Mouse (Mus musculus): ENCODE measurements around the gene 4930412O13Rik. TPM values are rescaled to one million over a fixed set of nuclear protein-coding genes. Genes with fewer than 3 reads are reported as not detected.

4930412O13Rik gene
- not detected in 2 replicates for polyA plus RNA-seq (2012; rRNA removed)

- H3K4me3 ChIP-seq (ENCODE audit: extremely low read depth, insufficient read depth, insufficient read length) = no peak within 1 kb of the TSS
- H3K36me3 ChIP-seq (ENCODE audit: control insufficient read depth, insufficient read depth, low read length) = no peaks in the 10 kb centered on the region
- H3K27me3 ChIP-seq (ENCODE audit: control insufficient read depth, insufficient read depth, low read length) = peaks cover 48% of the 10 kb centered on the region
- no peak for DNase-seq (ENCODE audit: low read depth in 1 of 2, low spot score in 2 of 2)
- H3K27ac ChIP-seq (ENCODE audit: insufficient read depth, low read length) = no peak within 1 kb of the TSS
- peaks cover 14% of the 10 kb centered on the region for H3K4me1 ChIP-seq (ENCODE audit: control insufficient read depth, insufficient read depth, insufficient read length)
- WGBS = 13% methylated on average over 35 of the region's 35 CpGs
- TF ChIP-seq CTCF (IDR thresholded peaks at IDR 0.05; ENCODE audit: extremely low read depth, insufficient read depth, insufficient read length, insufficient replicate concordance) = no peak
- no peak for TF ChIP-seq POLR2A (IDR thresholded peaks at IDR 0.05; ENCODE audit: low read depth, low read length)
Observed at GRCm38 (mm10) chr2:9881051-9881591, at the start of gene 4930412O13Rik. TSS of gene 4930412O13Rik (plus strand) at chr2:9881252.

GRCm38 (mm10) chr2:9833712-9834111, 47.3 kb upstream of the 4930412O13Rik start:
- Histone ChIP-seq H3K27me3 (ENCODE audit: control insufficient read depth, insufficient read depth, low read length) (no peaks in the 10 kb centered on the region), H3K36me3 (ENCODE audit: control insufficient read depth, insufficient read depth, low read length) (no peaks in the 10 kb centered on the region), H3K4me3 (ENCODE audit: extremely low read depth, insufficient read depth, insufficient read length) (no peak overlapping the region), H3K27ac (ENCODE audit: insufficient read depth, low read length) (no peak overlapping the region), H3K4me1 (ENCODE audit: control insufficient read depth, insufficient read depth, insufficient read length) (no peaks in the 10 kb centered on the region)
- WGBS = 87% methylated on average over 7 of the region's 7 CpGs
- DNase-seq (ENCODE audit: low read depth in 1 of 2, low spot score in 2 of 2) = no peak
- no peak for TF ChIP-seq POLR2A (IDR thresholded peaks at IDR 0.05; ENCODE audit: low read depth, low read length)
- no peak for TF ChIP-seq CTCF (IDR thresholded peaks at IDR 0.05; ENCODE audit: extremely low read depth, insufficient read depth, insufficient read length, insufficient replicate concordance)

GRCm38 (mm10) chr2:9835195-9835594, 45.9 kb upstream of the 4930412O13Rik start:
- no peaks in the 10 kb centered on the region for H3K36me3 ChIP-seq (ENCODE audit: control insufficient read depth, insufficient read depth, low read length)
- no peak overlapping the region for H3K27ac ChIP-seq (ENCODE audit: insufficient read depth, low read length)
- WGBS = 89% methylated on average over 7 of the region's 7 CpGs
- no peaks in the 10 kb centered on the region for H3K27me3 ChIP-seq (ENCODE audit: control insufficient read depth, insufficient read depth, low read length)
- no peaks in the 10 kb centered on the region for H3K4me1 ChIP-seq (ENCODE audit: control insufficient read depth, insufficient read depth, insufficient read length)
- no peak overlapping the region for H3K4me3 ChIP-seq (ENCODE audit: extremely low read depth, insufficient read depth, insufficient read length)
- TF ChIP-seq CTCF (IDR thresholded peaks at IDR 0.05; ENCODE audit: extremely low read depth, insufficient read depth, insufficient read length, insufficient replicate concordance) (no peak), POLR2A (IDR thresholded peaks at IDR 0.05; ENCODE audit: low read depth, low read length) (no peak)
- no peak for DNase-seq (ENCODE audit: low read depth in 1 of 2, low spot score in 2 of 2)

DNA sequence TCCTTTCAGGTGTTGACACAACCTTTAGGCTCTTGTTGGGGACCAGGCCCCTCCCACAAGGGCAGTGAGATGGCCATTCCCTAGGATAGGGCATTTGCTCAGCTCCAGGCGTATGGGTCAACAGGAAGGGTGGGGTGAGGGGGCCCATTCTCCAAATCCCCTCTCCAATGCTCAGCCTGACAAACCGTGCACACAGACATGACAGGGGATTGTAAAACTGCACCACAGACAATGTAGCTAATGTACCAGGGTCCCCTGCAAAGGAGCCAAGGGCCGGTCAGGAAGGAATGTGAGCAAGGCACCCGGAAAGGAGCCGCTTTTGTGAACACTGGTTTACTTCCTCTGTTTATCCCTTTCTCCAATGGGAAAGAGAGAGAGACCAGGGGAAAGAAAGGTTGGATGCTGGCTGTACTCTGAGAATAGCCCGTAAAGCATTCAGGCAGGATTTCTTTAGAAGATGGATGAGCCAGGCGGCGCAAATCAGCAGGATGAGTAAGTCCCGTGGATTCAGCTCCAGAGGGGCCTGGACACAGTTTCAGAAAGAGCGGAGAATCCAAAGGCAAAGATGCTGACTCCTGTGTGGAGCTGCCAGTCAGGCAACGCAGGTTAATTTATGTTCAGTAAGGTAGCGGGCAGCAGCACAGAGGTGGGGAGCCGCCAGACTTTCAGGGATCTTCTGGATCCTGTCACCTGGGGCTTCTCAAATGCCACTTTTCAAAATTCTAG, 28.0 kb upstream of the 4930412O13Rik start:
- TF ChIP-seq POLR2A (IDR thresholded peaks at IDR 0.05; ENCODE audit: low read depth, low read length) (no peak), CTCF (IDR thresholded peaks at IDR 0.05; ENCODE audit: extremely low read depth, insufficient read depth, insufficient read length, insufficient replicate concordance) (no peak)
- DNase-seq (ENCODE audit: low read depth in 1 of 2, low spot score in 2 of 2) = no peak
- 87% methylated on average over 13 of the region's 13 CpGs for WGBS
- H3K36me3 ChIP-seq (ENCODE audit: control insufficient read depth, insufficient read depth, low read length) = no peaks in the 10 kb centered on the region
- H3K4me3 ChIP-seq (ENCODE audit: extremely low read depth, insufficient read depth, insufficient read length) = no peak overlapping the region
- no peaks in the 10 kb centered on the region for H3K27me3 ChIP-seq (ENCODE audit: control insufficient read depth, insufficient read depth, low read length)
- no peaks in the 10 kb centered on the region for H3K4me1 ChIP-seq (ENCODE audit: control insufficient read depth, insufficient read depth, insufficient read length)
- H3K27ac ChIP-seq (ENCODE audit: insufficient read depth, low read length) = no peak overlapping the region

DNA sequence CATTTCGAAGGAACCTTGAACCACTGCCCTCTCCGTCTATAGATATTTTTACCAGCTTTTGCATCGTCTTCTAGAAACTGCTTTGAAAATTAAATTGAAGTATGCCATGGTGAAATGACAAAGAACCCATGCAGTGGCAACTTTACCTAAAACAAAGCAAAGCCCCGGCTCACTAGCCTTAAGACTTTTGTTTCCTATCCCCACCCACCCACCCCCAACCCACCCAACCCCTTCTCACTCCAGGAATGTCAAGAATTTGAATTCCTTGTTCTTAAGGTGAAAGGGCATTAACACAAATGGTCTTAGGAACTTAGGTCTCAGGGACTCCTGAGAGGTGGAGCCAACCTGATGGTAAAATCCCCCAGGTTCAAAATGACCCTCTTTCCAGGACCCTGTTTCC, 25.2 kb upstream of the 4930412O13Rik start:
- 85% methylated on average over 4 of the region's 4 CpGs for WGBS
- Histone ChIP-seq H3K4me1 (ENCODE audit: control insufficient read depth, insufficient read depth, insufficient read length) (no peaks in the 10 kb centered on the region), H3K27ac (ENCODE audit: insufficient read depth, low read length) (no peak overlapping the region), H3K27me3 (ENCODE audit: control insufficient read depth, insufficient read depth, low read length) (no peaks in the 10 kb centered on the region), H3K36me3 (ENCODE audit: control insufficient read depth, insufficient read depth, low read length) (no peaks in the 10 kb centered on the region), H3K4me3 (ENCODE audit: extremely low read depth, insufficient read depth, insufficient read length) (no peak overlapping the region)
- no peak for TF ChIP-seq CTCF (IDR thresholded peaks at IDR 0.05; ENCODE audit: extremely low read depth, insufficient read depth, insufficient read length, insufficient replicate concordance)
- TF ChIP-seq POLR2A (IDR thresholded peaks at IDR 0.05; ENCODE audit: low read depth, low read length) = no peak
- DNase-seq (ENCODE audit: low read depth in 1 of 2, low spot score in 2 of 2) = no peak

DNA sequence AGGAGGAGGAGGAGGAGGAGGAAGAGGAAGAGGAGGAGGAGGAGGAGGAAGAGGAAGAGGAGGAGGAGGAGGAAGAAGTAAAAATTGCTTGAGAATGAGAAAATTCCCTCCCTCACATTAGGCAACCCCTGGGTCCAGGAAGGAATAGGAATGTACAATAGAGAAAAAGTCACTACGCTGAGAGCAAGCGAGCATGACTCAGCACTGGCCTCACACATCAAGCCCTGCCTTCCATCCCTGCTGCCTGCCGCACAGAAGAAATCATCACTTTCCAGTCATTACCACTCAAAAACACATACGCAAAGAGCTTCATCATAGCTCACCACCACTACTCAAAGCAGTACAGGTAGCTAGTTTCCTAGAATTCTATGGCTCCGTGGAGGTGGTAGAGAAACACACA, 20.4 kb upstream of the 4930412O13Rik start:
- 71% methylated on average over 5 of the region's 5 CpGs for WGBS
- Histone ChIP-seq H3K27ac (ENCODE audit: insufficient read depth, low read length) (no peak overlapping the region), H3K4me1 (ENCODE audit: control insufficient read depth, insufficient read depth, insufficient read length) (no peaks in the 10 kb centered on the region), H3K27me3 (ENCODE audit: control insufficient read depth, insufficient read depth, low read length) (no peaks in the 10 kb centered on the region), H3K36me3 (ENCODE audit: control insufficient read depth, insufficient read depth, low read length) (no peaks in the 10 kb centered on the region), H3K4me3 (ENCODE audit: extremely low read depth, insufficient read depth, insufficient read length) (no peak overlapping the region)
- TF ChIP-seq POLR2A (IDR thresholded peaks at IDR 0.05; ENCODE audit: low read depth, low read length) = no peak
- no peak for TF ChIP-seq CTCF (IDR thresholded peaks at IDR 0.05; ENCODE audit: extremely low read depth, insufficient read depth, insufficient read length, insufficient replicate concordance)
- no peak for DNase-seq (ENCODE audit: low read depth in 1 of 2, low spot score in 2 of 2)
